Mouse (Mus musculus) CH12.LX (cell line): ENCODE measurements around the gene Barx1. TPM values are rescaled to one million over a fixed set of nuclear protein-coding genes. Genes with fewer than 3 reads are reported as not detected.

Source experiments
- DNase-seq: peaks from one replicate; pipeline ENCODE4 v3.0.0-alpha.2; 2013; ENCODE audit errors: extremely low read depth
- H3K27ac ChIP-seq: 2 replicates; pipeline ENCODE4 v1.5.1; 2012; ENCODE audit warnings: low read depth, mild to moderate bottlenecking, control low read depth, moderate library complexity; ENCODE audit not compliant: insufficient read depth
- H3K27me3 ChIP-seq: replicated peaks from 2 replicates; pipeline ENCODE3; 2012; ENCODE audit warnings: inconsistent platforms
- H3K36me3 ChIP-seq, 2 experiments: replicated peaks in 1 of 2; 2 replicates each; pipeline versions ENCODE3 to v1.6.1; 2012; ENCODE audit warnings: inconsistent platforms in 1 of 2, low read length in 1 of 2, mild to moderate bottlenecking in 1 of 2, mixed read lengths in 1 of 2, moderate library complexity in 1 of 2; ENCODE audit not compliant: control insufficient read depth in 1 of 2, insufficient read depth in 1 of 2
- H3K4me1 ChIP-seq, 2 experiments: 2 replicates each; pipeline ENCODE4 v1.6.1; 2012; ENCODE audit warnings: inconsistent platforms in 1 of 2, moderate library complexity in 1 of 2; ENCODE audit not compliant: insufficient read depth in 2 of 2, control insufficient read depth in 1 of 2
- H3K4me2 ChIP-seq: 2 replicates; pipeline ENCODE4 v1.6.1; 2012; ENCODE audit warnings: low read depth, mild to moderate bottlenecking, control low read depth; ENCODE audit not compliant: poor library complexity, insufficient read depth, severe bottlenecking
- H3K4me3 ChIP-seq, 3 experiments: fragments of 150-350 bp in 1 of 3; sonication (generic) in 1 of 3; replicated peaks in 1 of 3; 2 replicates each; pipeline versions ENCODE3 to v1.5.1; 2011 to 2012; ENCODE audit warnings: low read depth in 2 of 3, low read length in 2 of 3, mild to moderate bottlenecking in 2 of 3, moderate library complexity in 2 of 3, control low read depth in 1 of 3, improper control_type of control experiment in 1 of 3, inconsistent platforms in 1 of 3, mixed read lengths in 1 of 3; ENCODE audit not compliant: poor library complexity in 1 of 3
- H3K79me2 ChIP-seq: replicated peaks from 2 replicates; pipeline ENCODE4 v1.6.1; 2012; ENCODE audit warnings: mild to moderate bottlenecking, moderate library complexity; ENCODE audit not compliant: control insufficient read depth, poor library complexity, insufficient read depth, severe bottlenecking; ENCODE audit errors: extremely low read depth
- H3K9ac ChIP-seq: 2 replicates; pipeline ENCODE4 v1.6.1; 2012; ENCODE audit warnings: low read depth, mild to moderate bottlenecking, control low read depth, moderate library complexity; ENCODE audit not compliant: insufficient read depth
- H3K9me3 ChIP-seq: replicated peaks from 2 replicates; pipeline ENCODE3; 2012; ENCODE audit warnings: low read length, inconsistent platforms, mixed read lengths
- BHLHE40 ChIP-seq: IDR thresholded peaks from 2 replicates; pipeline ENCODE4 v1.6.1; 2011; ENCODE audit warnings: mild to moderate bottlenecking, low read depth, low read length, improper control_type of control experiment
- CHD1 ChIP-seq: IDR thresholded peaks from 2 replicates; pipeline ENCODE4 v1.6.1; 2012; ENCODE audit warnings: low read depth, low read length, improper control_type of control experiment, inconsistent platforms
- CHD2 ChIP-seq: IDR thresholded peaks from 2 replicates; pipeline ENCODE4 v1.6.1; 2011; ENCODE audit warnings: low read length, improper control_type of control experiment
- ELF1 ChIP-seq: IDR thresholded peaks from 2 replicates; pipeline ENCODE4 v1.6.1; 2014; ENCODE audit warnings: low read depth, mild to moderate bottlenecking, inconsistent platforms, low read length, improper control_type of control experiment
- MAZ ChIP-seq: IDR thresholded peaks from 2 replicates; pipeline ENCODE4 v1.6.1; 2012; ENCODE audit warnings: low read depth, mild to moderate bottlenecking, inconsistent platforms, low read length, improper control_type of control experiment, moderate library complexity
- MXI1 ChIP-seq: IDR thresholded peaks from 2 replicates; pipeline ENCODE4 v1.6.1; 2011; ENCODE audit warnings: mild to moderate bottlenecking, low read depth, low read length, improper control_type of control experiment
- MYC ChIP-seq: IDR thresholded peaks from 2 replicates; pipeline ENCODE4 v1.6.1; 2011; ENCODE audit warnings: low read depth, mild to moderate bottlenecking, improper control_type of control experiment, low read length
- NRF1 ChIP-seq: IDR thresholded peaks from 2 replicates; pipeline ENCODE4 v1.6.1; 2014; ENCODE audit warnings: low read depth, mild to moderate bottlenecking, inconsistent platforms, low read length, improper control_type of control experiment, moderate library complexity
- RCOR1 ChIP-seq: conservative IDR thresholded peaks from 2 replicates; pipeline ENCODE4 v1.6.1; 2012; ENCODE audit warnings: low read depth, mild to moderate bottlenecking, inconsistent platforms, low read length, improper control_type of control experiment
- SIN3A ChIP-seq: IDR thresholded peaks from 2 replicates; pipeline ENCODE4 v1.6.1; 2012; ENCODE audit warnings: low read length, improper control_type of control experiment, inconsistent platforms
- TCF12 ChIP-seq: IDR thresholded peaks from 2 replicates; pipeline ENCODE4 v1.6.1; 2014; ENCODE audit warnings: low read depth, mild to moderate bottlenecking, inconsistent platforms, low read length, improper control_type of control experiment
- USF1 ChIP-seq: IDR thresholded peaks from 2 replicates; pipeline ENCODE4 v1.6.1; 2014; ENCODE audit warnings: low read depth, mild to moderate bottlenecking, inconsistent platforms, low read length, improper control_type of control experiment
- USF2 ChIP-seq: conservative IDR thresholded peaks from 2 replicates; pipeline ENCODE4 v1.6.1; 2011; ENCODE audit warnings: low read depth, low read length, improper control_type of control experiment
- ZKSCAN1 ChIP-seq: IDR thresholded peaks from 2 replicates; pipeline ENCODE4 v1.6.1; 2012; ENCODE audit warnings: low read depth, inconsistent platforms, low read length, improper control_type of control experiment, borderline replicate concordance
- ZNF384 ChIP-seq: IDR thresholded peaks from 2 replicates; pipeline ENCODE4 v1.6.1; 2012; ENCODE audit warnings: low read depth, low read length, improper control_type of control experiment, inconsistent platforms
- dilution Hi-C: fragments of 300-500 bp; cut with MboI; formaldehyde crosslinking; loops from 2 replicates; pipeline ENCODE4 v1.14.3; 2020; ENCODE audit warnings: low sequenced_read_pairs; ENCODE audit not compliant: extremely low pct_unique_long_range_greater_than_20kb, extremely low pct_ligation_motif_present
- in situ Hi-C: fragments of 300-500 bp; cut with MboI; formaldehyde crosslinking; loops from 3 replicates; pipeline ENCODE4 v1.14.3; 2019; ENCODE audit warnings: low sequenced_read_pairs, low pct_ligation_motif_present, low pct_unique_long_range_greater_than_20kb, mixed read lengths
- polyA plus RNA-seq: library from polyadenylated mRNA; unstranded; fragments of >175 nt; gene quantifications from 2 replicates; pipeline ENCODE4 v1.2.1, GENCODE M21; 2012; ENCODE audit warnings: low read depth; ENCODE audit not compliant: insufficient read length
- total RNA-seq, 2 experiments: library from RNA; depleted of rRNA; stranded (reverse); fragments of 300-350 nt in 1 of 2; fragments of >200 nt in 1 of 2; gene quantifications; 2 replicates each; pipeline ENCODE4 v1.2.3; 2012 to 2014

Gene Barx1
- total and polyA plus RNA-seq, 3 experiments: not detected

GRCm38 (mm10) chr13:48660741-48661140, 2.1 kb upstream of the Barx1 start:
- Histone ChIP-seq H3K9me3 (peaks cover 28% of the 10 kb centered on the region), H3K4me1 (peaks cover 0 to 3% of the 10 kb centered on the region in 2 experiments; a peak in 2 of 4 replicates), H3K27ac (no peak overlapping the region), H3K4me2 (no peak overlapping the region), H3K4me3 (no peak overlapping the region), H3K79me2 (no peaks in the 10 kb centered on the region), H3K9ac (no peak overlapping the region), H3K27me3 (peaks cover 50% of the 10 kb centered on the region), H3K36me3 (no peaks in the 10 kb centered on the region)
- in situ Hi-C loops: loop anchor here (25.0 kb wide), 1 partner anchor 527 kb away; the partner anchor contains the start of gene Ninj1
- dilution Hi-C loops: no loop called here
- TF ChIP-seq USF2 (no peak), MYC (no peak), RCOR1 (no peak), MAZ (no peak)
- no peak for DNase-seq

- Histone ChIP-seq H3K9ac (no peak overlapping the region), H3K4me1 (no peaks in the 10 kb centered on the region), H3K9me3 (peaks cover 34% of the 10 kb centered on the region), H3K4me3 (no peak overlapping the region), H3K79me2 (no peaks in the 10 kb centered on the region), H3K4me2 (no peak overlapping the region), H3K27ac (no peak overlapping the region), H3K27me3 (peaks cover 45% of the 10 kb centered on the region)
- dilution Hi-C loops (no loop called here), in situ Hi-C loops (loop anchor here (25.0 kb wide), 1 partner anchor 526 kb away; the partner anchor contains the start of gene Ninj1)
- no peak for DNase-seq
- TF ChIP-seq BHLHE40 (no peak), CHD1 (no peak), ELF1 (no peak), CHD2 (no peak), ZNF384 (no peak), MYC (no peak), NRF1 (no peak), ZKSCAN1 (no peak), TCF12 (no peak), SIN3A (no peak), USF2 (no peak), USF1 (no peak), MXI1 (no peak)
- TF ChIP-seq, all 38 proteins: peak for 0
- H3K36me3 ChIP-seq: no peaks in the 10 kb centered on the region
These were observed 1.2 kb upstream of the Barx1 start for GRCm38 (mm10) chr13:48661561-48661960.
